Mouse (Mus musculus) stomach, postnatal 0 days (tissue): Measurements from ENCODE around the gene Cfap52. TPM values are rescaled to one million over a fixed set of nuclear protein-coding genes. Genes with fewer than 3 reads are reported as not detected.

ENCODE experiments used
- ATAC-seq: fragments of 200-750 bp; cut with Nextera tagmentation; 2 replicates; pipeline ENCODE4 v1.8.0; 2017; ENCODE audit not compliant: low FRiP score, low TSS enrichment
- DNase-seq: peaks from one replicate; pipeline ENCODE4 v3.0.0-alpha.2; 2016; ENCODE audit warnings: low spot score
- H3K27ac ChIP-seq: fragments of 300-500 bp; sonication (generic); replicated peaks from 2 replicates; pipeline ENCODE4 v1.5.1; 2014; ENCODE audit warnings: mild to moderate bottlenecking, control low read depth
- H3K27me3 ChIP-seq: fragments of 300-500 bp; sonication (generic); 2 replicates; pipeline ENCODE4 v1.6.1; 2014; ENCODE audit warnings: low read length; ENCODE audit not compliant: control insufficient read depth, insufficient read depth
- H3K36me3 ChIP-seq: fragments of 300-500 bp; sonication (generic); 2 replicates; pipeline ENCODE4 v1.6.1; 2014; ENCODE audit warnings: low read length, mixed read lengths; ENCODE audit not compliant: control insufficient read depth, insufficient read depth
- H3K4me1 ChIP-seq: fragments of 300-500 bp; sonication (generic); replicated peaks from 2 replicates; pipeline ENCODE4 v1.6.1; 2014; ENCODE audit warnings: antibody characterized with exemption; ENCODE audit not compliant: control insufficient read depth, insufficient read depth
- H3K4me2 ChIP-seq: fragments of 300-500 bp; sonication (generic); replicated peaks from 2 replicates; pipeline ENCODE4 v1.6.1; 2014; ENCODE audit warnings: low read depth, mild to moderate bottlenecking, control low read depth, moderate library complexity
- H3K4me3 ChIP-seq: fragments of 300-500 bp; sonication (generic); 2 replicates; pipeline ENCODE4 v1.5.1; 2014; ENCODE audit warnings: low read depth, low read length, control low read depth
- H3K9ac ChIP-seq: fragments of 300-500 bp; sonication (generic); 2 replicates; pipeline ENCODE4 v1.6.1; 2014; ENCODE audit warnings: mild to moderate bottlenecking, low read length, control low read depth, mixed read lengths
- H3K9me3 ChIP-seq: fragments of 300-500 bp; sonication (generic); 2 replicates; pipeline ENCODE4 v1.6.1; 2016; ENCODE audit warnings: low read length; ENCODE audit not compliant: control insufficient read depth
- CTCF ChIP-seq: IDR thresholded peaks from 2 replicates; pipeline ENCODE4 v1.5.1; 2016; ENCODE audit warnings: antibody characterized with exemption, low read depth, mild to moderate bottlenecking, moderate library complexity
- EP300 ChIP-seq: optimal IDR thresholded peaks from 2 replicates; pipeline ENCODE3; 2016; ENCODE audit warnings: antibody characterized with exemption
- WGBS: fragments of 180-500 bp; shearing (Covaris S2); extraction: QIAGEN DNeasy Blood & Tissue Kit; methylation state at CpG from one replicate; pipeline ENCODE4 v1.1.7; 2014; 5-methylcytosine and 5-hydroxymethylcytosine counted together
- polyA plus RNA-seq: library from polyadenylated mRNA; unstranded; fragments of >200 nt; fragmentation: Nextera tagmentation; extraction: Ambion mirVana; gene quantifications from 2 replicates; pipeline ENCODE4 v1.2.1, GENCODE M21; 2015

Cfap52 gene
- polyA plus RNA-seq, 1 experiment from 2014 or later = 0.35 TPM

DNA sequence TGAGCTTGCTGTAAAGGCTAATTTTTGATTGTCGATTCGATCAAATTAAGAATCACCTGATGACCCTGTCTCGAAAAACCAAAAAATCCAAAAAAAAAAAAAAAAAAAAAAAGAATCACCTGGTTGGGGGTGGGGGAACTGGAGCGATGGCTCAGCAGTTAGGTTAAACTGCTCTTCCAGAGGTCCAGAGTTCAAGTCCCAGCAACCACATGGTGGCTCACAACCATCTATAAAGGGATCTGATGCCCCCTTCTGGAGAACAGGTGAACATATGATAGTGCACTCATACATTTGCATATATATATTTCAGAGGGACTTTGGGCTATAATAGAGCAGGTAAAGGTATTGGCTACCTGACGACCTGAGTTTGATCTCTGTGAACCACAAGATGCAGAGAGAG lies 41.7 kb downstream of the Cfap52 start:
- no peak for DNase-seq
- H3K9ac ChIP-seq = no peak overlapping the region
- H3K9me3 ChIP-seq = no peaks in the 10 kb centered on the region
- no peak overlapping the region for H3K4me2 ChIP-seq
- H3K27me3 ChIP-seq = no peaks in the 10 kb centered on the region
- no peak for ATAC-seq
- no peaks in the 10 kb centered on the region for H3K4me1 ChIP-seq
- no peak for TF ChIP-seq EP300
- peak; percentile 55 for TF ChIP-seq CTCF
- 94% methylated on average over 5 of the region's 5 CpGs for WGBS
- no peaks in the 10 kb centered on the region for H3K36me3 ChIP-seq
- no peak overlapping the region for H3K27ac ChIP-seq
- no peak overlapping the region for H3K4me3 ChIP-seq

DNA sequence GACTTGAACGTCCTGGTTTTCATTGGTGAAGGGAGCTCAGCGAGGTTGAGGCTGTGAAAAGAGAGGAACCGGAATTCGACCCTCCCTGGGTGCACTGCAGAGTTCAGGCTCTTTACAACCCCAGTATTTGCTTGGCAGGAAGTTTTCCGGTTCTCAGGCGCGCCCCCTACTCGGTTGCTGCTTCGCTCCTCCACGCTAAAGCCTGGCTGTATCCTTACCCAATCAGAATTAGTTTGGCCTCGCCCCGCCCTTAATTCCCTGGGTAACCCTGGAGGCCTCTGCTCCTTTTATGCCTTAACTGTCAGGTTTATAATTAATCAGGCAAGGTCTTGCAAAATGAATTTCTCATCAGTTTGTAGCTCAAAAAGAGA lies 42.7 kb downstream of the Cfap52 start:
- Histone ChIP-seq H3K36me3 (no peaks in the 10 kb centered on the region), H3K27me3 (no peaks in the 10 kb centered on the region), H3K9ac (peak overlapping the region; percentile 75), H3K4me3 (peak overlapping the region; percentile 64), H3K9me3 (no peaks in the 10 kb centered on the region), H3K4me1 (no peaks in the 10 kb centered on the region), H3K4me2 (peak overlapping the region; percentile 99), H3K27ac (peak overlapping the region; percentile 92)
- DNase-seq (peak; percentile 82), ATAC-seq (peak; percentile 51)
- under 1% methylated on average over 12 of the region's 12 CpGs for WGBS
- TF ChIP-seq EP300 (no peak), CTCF (peak; percentile 61)

DNA sequence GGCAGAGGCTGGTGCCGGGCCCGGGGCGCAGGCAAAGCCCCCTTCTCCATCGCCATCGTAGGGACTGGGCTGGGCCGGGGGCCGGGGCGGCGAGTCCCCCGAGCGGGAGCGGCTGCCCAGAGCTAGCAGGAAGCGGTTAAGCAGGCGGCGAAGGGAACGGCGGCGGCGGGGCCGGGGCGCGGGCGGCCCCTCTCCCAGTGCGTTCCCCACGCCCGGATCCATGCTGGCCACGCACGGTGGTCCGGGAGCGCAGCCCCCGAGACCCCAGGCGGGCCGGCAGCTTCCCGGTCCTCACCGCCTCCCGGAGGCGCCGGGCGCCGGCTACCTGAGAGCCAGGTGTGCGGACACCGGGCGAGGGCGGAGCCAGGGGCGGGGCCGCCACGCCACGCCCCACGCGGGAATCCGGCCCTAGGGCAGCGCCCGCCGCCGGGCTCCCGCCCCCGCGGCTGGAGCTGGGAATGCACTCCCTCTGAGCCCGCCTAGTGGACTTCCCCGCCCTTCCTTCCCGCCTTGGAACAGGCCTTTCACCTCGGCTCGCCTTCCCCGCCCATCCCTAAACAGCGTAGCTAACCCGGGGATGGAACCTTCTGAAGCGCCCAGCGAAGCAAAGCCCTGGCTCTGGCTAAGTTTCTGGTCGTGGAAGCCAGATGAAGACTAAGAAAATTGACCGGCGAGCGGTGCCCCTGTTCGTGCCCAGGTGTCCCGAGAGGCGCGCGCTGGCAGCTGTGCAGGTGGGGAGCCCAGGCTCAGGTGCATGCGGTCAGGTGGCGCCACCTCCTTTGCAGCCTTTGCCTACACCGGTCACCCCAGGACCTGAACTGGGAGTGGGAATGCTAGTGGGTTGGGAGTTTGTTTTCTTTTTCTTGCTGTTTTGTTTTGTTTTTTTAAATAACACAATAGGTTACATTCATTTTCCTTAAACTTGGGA lies 43.4 kb downstream of the Cfap52 start, which contains the start of gene Usp43:
Gene Usp43 (minus strand): TSS at position 327 of the 928 bp plus-strand sequence.
- peak within 1 kb of the TSS; percentile 99 for H3K4me2 ChIP-seq
- TF ChIP-seq CTCF (peak; percentile 20; the same call in 1 of the 2 replicates), EP300 (no peak)
- no peaks in the 10 kb centered on the region for H3K9me3 ChIP-seq
- DNase-seq (peak; percentile 93), ATAC-seq (peak; percentile 91)
- H3K4me3 ChIP-seq = peak within 1 kb of the TSS; percentile 64
- WGBS = under 1% methylated on average over 54 of the region's 80 CpGs
- H3K27me3 ChIP-seq = no peaks in the 10 kb centered on the region
- peak within 1 kb of the TSS; percentile 96 for H3K27ac ChIP-seq
- H3K4me1 ChIP-seq = no peaks in the 10 kb centered on the region
- peak within 1 kb of the TSS; percentile 75 for H3K9ac ChIP-seq
- no peaks in the 10 kb centered on the region for H3K36me3 ChIP-seq

DNA sequence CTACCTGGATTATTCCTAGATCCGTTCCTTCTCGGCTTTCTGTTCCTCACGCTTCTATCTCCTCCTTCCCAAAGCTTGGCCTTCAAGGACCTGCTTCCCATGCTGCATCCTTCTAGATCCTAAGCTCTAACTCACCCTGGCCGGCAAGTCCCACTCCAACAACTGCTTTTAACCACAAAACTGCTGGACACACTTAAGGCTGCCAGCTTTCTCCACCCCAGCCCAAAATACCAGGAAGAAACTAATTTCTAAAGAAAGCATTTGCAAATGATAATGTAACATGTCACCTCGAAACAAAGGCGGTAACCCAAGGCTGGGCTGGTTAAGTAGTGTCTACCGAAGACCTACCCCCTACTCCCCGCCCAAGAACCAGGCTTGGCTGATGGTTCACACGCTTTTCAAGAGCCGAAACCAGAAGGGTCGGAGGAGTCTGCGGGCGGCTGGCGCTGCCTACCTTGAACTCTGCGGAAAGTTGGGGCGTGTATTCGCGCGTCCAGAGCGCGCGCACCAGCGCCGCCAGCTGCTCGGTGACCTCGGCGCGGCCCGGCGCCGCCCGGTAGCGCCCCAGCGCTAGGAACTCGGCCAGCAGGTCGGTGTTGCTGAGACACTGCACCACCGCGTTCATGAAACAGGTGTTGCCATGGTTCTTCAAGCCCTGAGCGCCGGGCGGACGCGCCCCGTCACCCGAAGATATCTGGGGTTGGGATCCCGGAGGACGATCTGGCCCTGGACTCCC lies 44.2 kb downstream of the Cfap52 start:
- ATAC-seq = peak; percentile 70
- no peaks in the 10 kb centered on the region for H3K27me3 ChIP-seq

DNA sequence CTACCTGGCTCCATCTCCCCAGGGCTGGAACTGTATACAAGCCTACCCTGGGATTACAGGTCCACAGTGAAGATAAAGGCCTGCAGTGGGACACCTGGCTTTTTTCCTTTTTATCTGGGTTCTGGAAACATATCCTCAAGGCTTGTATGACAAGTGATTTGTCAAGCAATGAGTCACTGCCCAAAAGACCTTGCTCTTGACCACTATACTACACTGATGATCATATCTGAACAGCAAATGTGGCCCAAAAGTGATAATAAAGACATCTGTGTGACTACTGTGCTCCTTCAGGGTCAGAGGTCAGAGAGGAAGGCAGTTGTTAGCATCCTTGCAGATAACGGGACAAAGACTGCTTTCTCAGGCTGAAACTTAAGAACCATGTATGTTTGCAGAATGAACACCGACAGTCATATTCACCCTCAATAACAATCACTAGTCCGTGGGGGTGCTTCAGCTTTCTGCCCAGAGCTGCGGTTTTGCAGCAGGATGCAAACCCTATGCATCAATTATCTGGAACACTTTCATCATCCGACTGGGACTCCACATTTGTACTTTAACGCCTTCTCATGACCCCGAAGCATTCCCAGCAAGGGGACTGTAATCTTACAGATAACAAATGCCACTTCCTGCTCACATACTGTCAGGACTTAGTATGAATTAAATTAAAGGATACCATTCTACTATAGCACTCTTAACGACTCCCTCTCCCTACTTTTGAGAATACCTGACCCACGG lies 45.1 kb downstream of the Cfap52 start:
- Histone ChIP-seq H3K4me1 (no peaks in the 10 kb centered on the region), H3K27me3 (no peaks in the 10 kb centered on the region), H3K27ac (no peak overlapping the region), H3K4me2 (peak overlapping the region; percentile 99), H3K36me3 (no peaks in the 10 kb centered on the region), H3K4me3 (peak overlapping the region; percentile 64), H3K9me3 (no peaks in the 10 kb centered on the region), H3K9ac (no peak overlapping the region)
- ATAC-seq (no peak), DNase-seq (no peak)
- no peak for TF ChIP-seq CTCF
- no peak for TF ChIP-seq EP300
- WGBS = 40% methylated on average over 9 of the region's 9 CpGs

More for the DNA sequence above, 44.2 kb downstream of the Cfap52 start:
- peak overlapping the region; percentile 96 for H3K27ac ChIP-seq
- no peaks in the 10 kb centered on the region for H3K36me3 ChIP-seq
- no peaks in the 10 kb centered on the region for H3K9me3 ChIP-seq
- peak; percentile 81 for DNase-seq
- H3K4me2 ChIP-seq = peak overlapping the region; percentile 99
- WGBS = 4% methylated on average over 47 of the region's 47 CpGs
- peak overlapping the region; percentile 64 for H3K4me3 ChIP-seq
- peak overlapping the region; percentile 75 for H3K9ac ChIP-seq
- no peak for TF ChIP-seq EP300
- TF ChIP-seq CTCF = peak; percentile 21; the same call in 1 of the 2 replicates
- no peaks in the 10 kb centered on the region for H3K4me1 ChIP-seq
